Mouse (Mus musculus): ENCODE measurements around the gene Ptdss2. TPM values are rescaled to one million over a fixed set of nuclear protein-coding genes. Genes with fewer than 3 reads are reported as not detected.
A peak's percentile ranks its signal among the peaks of the same experiment; 100 is the strongest.

The Ptdss2 gene
- polyA plus RNA-seq, 1 experiment, result 346 TPM

DNA sequence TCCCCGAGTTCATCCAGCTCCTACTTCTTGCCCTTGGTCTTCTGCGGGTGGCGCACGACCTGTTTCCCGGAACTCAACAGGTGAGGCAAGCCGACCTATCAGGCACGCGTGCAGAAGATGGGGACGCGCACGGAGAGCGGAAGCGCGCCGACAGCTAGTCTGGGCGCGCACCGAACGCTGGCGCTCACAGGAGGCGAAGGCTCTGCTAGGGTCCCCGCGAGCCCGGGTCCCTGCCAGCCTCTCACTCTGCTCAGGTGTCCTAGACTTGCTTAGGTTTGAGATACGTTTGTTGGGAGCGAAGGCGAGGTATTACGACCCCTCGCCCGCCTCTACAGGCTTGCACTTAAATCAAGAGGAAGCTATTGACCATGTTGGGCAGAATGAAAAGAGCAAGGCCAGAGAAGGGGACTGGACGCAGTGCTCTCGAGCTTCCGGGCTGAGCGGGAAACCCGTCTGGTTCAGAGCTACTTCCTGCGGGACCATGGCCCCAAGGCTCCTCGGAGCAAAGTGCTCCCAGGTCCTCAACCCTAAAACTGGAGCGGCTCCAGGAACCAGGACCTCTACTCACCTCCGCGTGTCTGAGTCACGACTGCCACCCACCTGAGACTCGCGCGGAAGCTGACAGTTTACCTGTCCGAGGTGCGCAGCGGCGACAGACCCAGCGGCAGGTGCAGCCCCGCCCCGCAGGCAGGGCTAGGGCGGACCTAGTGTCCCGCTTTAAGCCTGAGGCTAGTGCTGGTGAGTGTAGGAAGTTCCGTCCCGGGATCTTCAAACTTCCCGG, 22.1 kb upstream of the Ptdss2 start, which contains the start of gene Sigirr:
TSS of gene Sigirr (minus strand) at position 662 of the 781 bp plus-strand sequence.
- Histone ChIP-seq H3K36me3 (ENCODE audit: control insufficient read depth, insufficient read depth, low read length) (no peaks in the 10 kb centered on the region), H3K4me1 (ENCODE audit: control insufficient read depth, insufficient read depth, low read length) (peaks cover 9% of the 10 kb centered on the region), H3K27ac (ENCODE audit: control insufficient read depth, insufficient read depth, low read depth, low read length) (no peak within 1 kb of the TSS), H3K27me3 (ENCODE audit: control insufficient read depth, insufficient read depth, low read length) (no peaks in the 10 kb centered on the region), H3K4me3 (ENCODE audit: control insufficient read depth, low read depth, low read length) (peak within 1 kb of the TSS; percentile 69)
- TF ChIP-seq POLR2A (IDR thresholded peaks at IDR 0.05; ENCODE audit: control insufficient read depth, low read depth, low read length) (peak; percentile 28), CTCF (IDR thresholded peaks at IDR 0.05; ENCODE audit: control insufficient read depth, insufficient read depth, insufficient replicate concordance, low read depth, low read length) (no peak)

DNA sequence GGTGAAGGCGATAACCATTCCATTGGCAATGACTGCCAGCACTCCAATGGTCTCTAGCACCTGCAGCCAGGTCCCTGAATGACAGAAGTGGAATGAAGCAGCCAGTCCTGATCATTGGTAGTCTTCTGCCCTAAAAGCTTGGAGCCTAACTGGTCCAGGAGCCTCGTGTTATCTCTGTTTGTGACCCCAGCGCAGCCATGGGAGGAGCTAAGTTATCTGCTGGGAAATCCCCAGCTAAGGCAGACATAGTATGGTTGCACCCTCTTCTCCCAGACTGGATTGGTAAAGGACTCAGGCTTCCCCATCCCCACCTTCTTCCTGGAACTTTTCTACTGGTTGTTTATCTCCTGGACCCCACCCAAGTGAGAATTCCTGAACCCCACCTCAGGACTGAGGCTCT, 19.0 kb upstream of the Ptdss2 start:
- TF ChIP-seq POLR2A (IDR thresholded peaks at IDR 0.05; ENCODE audit: control insufficient read depth, low read depth, low read length) (no peak), CTCF (IDR thresholded peaks at IDR 0.05; ENCODE audit: control insufficient read depth, insufficient read depth, insufficient replicate concordance, low read depth, low read length) (no peak)
- no peak overlapping the region for H3K4me3 ChIP-seq (ENCODE audit: control insufficient read depth, low read depth, low read length)
- H3K27ac ChIP-seq (ENCODE audit: control insufficient read depth, insufficient read depth, low read depth, low read length), result no peak overlapping the region
- no peaks in the 10 kb centered on the region for H3K36me3 ChIP-seq (ENCODE audit: control insufficient read depth, insufficient read depth, low read length)
- H3K4me1 ChIP-seq (ENCODE audit: control insufficient read depth, insufficient read depth, low read length), result peaks cover 9% of the 10 kb centered on the region
- no peaks in the 10 kb centered on the region for H3K27me3 ChIP-seq (ENCODE audit: control insufficient read depth, insufficient read depth, low read length)

DNA sequence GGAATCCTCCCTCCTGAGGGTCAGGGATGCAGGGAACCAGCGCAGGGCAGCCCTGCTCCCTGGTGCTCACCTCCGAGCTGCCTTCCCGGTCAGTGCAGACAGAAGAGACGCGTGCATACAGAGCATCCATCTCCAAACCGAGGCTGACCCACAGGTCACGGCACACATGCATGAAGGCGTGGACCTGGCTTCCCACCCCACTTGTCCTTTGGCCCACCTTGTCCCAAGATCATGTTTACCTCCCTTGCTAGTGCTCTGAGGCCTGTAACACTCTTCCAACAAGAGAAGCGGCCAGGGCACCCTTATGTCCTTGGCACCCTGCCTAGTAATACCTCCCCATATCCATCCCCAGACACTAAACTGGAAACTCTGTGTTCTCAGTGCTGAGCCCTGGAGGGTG, 6.3 kb upstream of the Ptdss2 start:
- Histone ChIP-seq H3K4me3 (ENCODE audit: control insufficient read depth, low read depth, low read length) (no peak overlapping the region), H3K27me3 (ENCODE audit: control insufficient read depth, insufficient read depth, low read length) (no peaks in the 10 kb centered on the region), H3K36me3 (ENCODE audit: control insufficient read depth, insufficient read depth, low read length) (no peaks in the 10 kb centered on the region), H3K27ac (ENCODE audit: control insufficient read depth, insufficient read depth, low read depth, low read length) (no peak overlapping the region), H3K4me1 (ENCODE audit: control insufficient read depth, insufficient read depth, low read length) (no peaks in the 10 kb centered on the region)
- TF ChIP-seq POLR2A (IDR thresholded peaks at IDR 0.05; ENCODE audit: control insufficient read depth, low read depth, low read length) (no peak), CTCF (IDR thresholded peaks at IDR 0.05; ENCODE audit: control insufficient read depth, insufficient read depth, insufficient replicate concordance, low read depth, low read length) (no peak)

DNA sequence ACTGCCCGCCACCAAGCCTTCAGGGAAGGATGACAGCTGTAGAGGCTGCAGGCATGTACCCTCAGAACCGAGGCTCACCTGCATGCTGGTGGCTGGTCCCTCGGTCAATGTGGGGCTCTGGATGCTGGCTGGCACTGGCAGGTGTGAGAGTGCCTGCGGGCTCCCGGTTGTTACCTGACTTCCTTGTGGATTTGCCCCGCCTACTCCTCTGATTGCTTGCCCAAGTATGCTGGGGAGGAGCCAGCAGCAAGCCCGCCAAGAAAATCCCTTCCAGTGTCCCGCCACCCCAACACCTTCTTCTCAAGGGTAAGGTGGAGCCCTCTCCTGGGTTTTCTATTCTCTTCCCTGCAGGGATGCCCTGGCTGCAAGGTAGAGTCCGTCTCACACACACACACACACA, 4.5 kb upstream of the Ptdss2 start, which contains the start of gene Ano9:
TSS of gene Ano9 (minus strand) at position 171 of the 400 bp plus-strand sequence.
- TF ChIP-seq CTCF (IDR thresholded peaks at IDR 0.05; ENCODE audit: control insufficient read depth, insufficient read depth, insufficient replicate concordance, low read depth, low read length), result no peak
- no peak for TF ChIP-seq POLR2A (IDR thresholded peaks at IDR 0.05; ENCODE audit: control insufficient read depth, low read depth, low read length)

DNA sequence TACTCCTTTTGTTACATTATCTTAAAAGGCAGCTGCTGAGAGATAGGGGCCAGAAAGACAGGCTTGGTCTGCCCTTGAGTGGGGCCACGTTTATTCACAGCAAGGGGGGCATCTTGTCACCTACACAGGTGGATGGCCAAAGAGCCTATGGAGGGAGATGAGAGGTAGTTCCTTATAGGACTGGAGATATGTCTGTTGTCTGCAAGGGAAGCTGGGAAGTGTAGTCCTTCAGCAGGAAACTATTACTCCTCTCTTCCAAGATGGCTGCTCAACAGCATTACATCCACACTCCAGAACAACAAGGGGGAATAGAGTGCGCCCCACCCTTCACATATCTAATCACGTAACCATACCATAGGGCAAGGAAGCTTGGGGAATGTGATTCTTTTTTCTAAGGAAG, 2.7 kb upstream of the Ptdss2 start:
- Histone ChIP-seq H3K4me1 (ENCODE audit: control insufficient read depth, insufficient read depth, low read length) (peaks cover 11% of the 10 kb centered on the region), H3K27ac (ENCODE audit: control insufficient read depth, insufficient read depth, low read depth, low read length) (no peak overlapping the region), H3K27me3 (ENCODE audit: control insufficient read depth, insufficient read depth, low read length) (no peaks in the 10 kb centered on the region), H3K4me3 (ENCODE audit: control insufficient read depth, low read depth, low read length) (no peak overlapping the region), H3K36me3 (ENCODE audit: control insufficient read depth, insufficient read depth, low read length) (no peaks in the 10 kb centered on the region)
- TF ChIP-seq CTCF (IDR thresholded peaks at IDR 0.05; ENCODE audit: control insufficient read depth, insufficient read depth, insufficient replicate concordance, low read depth, low read length) (no peak), POLR2A (IDR thresholded peaks at IDR 0.05; ENCODE audit: control insufficient read depth, low read depth, low read length) (no peak)

More for the DNA sequence above, 4.5 kb upstream of the Ptdss2 start, which contains the start of gene Ano9:
- Histone ChIP-seq H3K27ac (ENCODE audit: control insufficient read depth, insufficient read depth, low read depth, low read length) (no peak within 1 kb of the TSS), H3K4me1 (ENCODE audit: control insufficient read depth, insufficient read depth, low read length) (peaks cover 3% of the 10 kb centered on the region), H3K27me3 (ENCODE audit: control insufficient read depth, insufficient read depth, low read length) (no peaks in the 10 kb centered on the region), H3K4me3 (ENCODE audit: control insufficient read depth, low read depth, low read length) (no peak within 1 kb of the TSS), H3K36me3 (ENCODE audit: control insufficient read depth, insufficient read depth, low read length) (no peaks in the 10 kb centered on the region)

DNA sequence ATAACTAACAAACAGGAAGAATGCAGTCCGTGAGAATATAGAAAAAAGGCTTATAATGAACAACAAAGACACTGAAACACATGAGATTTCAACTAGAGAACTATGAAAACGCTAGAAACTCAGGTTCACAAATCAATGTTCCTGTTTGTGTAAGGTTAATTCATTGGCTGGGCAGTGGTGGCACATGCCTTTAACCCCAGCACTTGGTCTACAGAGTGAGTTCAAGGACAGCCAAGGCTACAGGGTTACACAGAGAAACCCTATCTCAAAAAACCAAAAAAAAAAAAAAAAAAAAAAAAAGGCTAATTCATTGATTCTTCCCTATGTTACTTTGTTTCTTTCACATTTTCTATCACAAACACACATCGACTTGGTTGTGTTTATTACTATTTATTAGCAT, 1.6 kb upstream of the Ptdss2 start:
- Histone ChIP-seq H3K36me3 (ENCODE audit: control insufficient read depth, insufficient read depth, low read length) (no peaks in the 10 kb centered on the region), H3K4me1 (ENCODE audit: control insufficient read depth, insufficient read depth, low read length) (peaks cover 11% of the 10 kb centered on the region), H3K4me3 (ENCODE audit: control insufficient read depth, low read depth, low read length) (no peak overlapping the region), H3K27ac (ENCODE audit: control insufficient read depth, insufficient read depth, low read depth, low read length) (no peak overlapping the region), H3K27me3 (ENCODE audit: control insufficient read depth, insufficient read depth, low read length) (no peaks in the 10 kb centered on the region)
- TF ChIP-seq POLR2A (IDR thresholded peaks at IDR 0.05; ENCODE audit: control insufficient read depth, low read depth, low read length), result no peak
- no peak for TF ChIP-seq CTCF (IDR thresholded peaks at IDR 0.05; ENCODE audit: control insufficient read depth, insufficient read depth, insufficient replicate concordance, low read depth, low read length)

DNA sequence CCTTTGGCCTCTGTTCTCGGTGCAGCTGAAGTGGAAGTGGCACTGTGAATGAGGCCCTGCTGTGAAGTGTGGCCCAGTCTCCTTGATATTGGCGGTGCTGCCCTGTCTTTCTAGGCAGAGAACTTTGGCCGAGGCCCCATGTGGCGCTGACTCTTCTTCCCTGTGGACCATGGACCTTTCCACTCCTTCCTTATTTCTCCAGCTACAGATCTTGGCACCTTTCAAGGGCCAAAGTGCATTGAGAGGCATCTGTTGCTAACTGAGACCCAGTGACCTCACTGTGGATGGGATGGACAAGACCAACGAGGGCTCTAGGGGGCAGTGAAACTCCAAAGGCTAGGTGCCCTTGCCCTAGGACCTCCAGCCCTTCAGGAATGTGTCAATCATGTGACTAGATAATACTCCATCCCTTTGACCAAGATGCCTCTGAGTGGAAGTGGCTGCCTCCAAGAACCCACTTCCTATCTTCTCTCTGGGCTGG, 1.1 kb upstream of the Ptdss2 start:
- TF ChIP-seq POLR2A (IDR thresholded peaks at IDR 0.05; ENCODE audit: control insufficient read depth, low read depth, low read length) (no peak), CTCF (IDR thresholded peaks at IDR 0.05; ENCODE audit: control insufficient read depth, insufficient read depth, insufficient replicate concordance, low read depth, low read length) (no peak)
- H3K27ac ChIP-seq (ENCODE audit: control insufficient read depth, insufficient read depth, low read depth, low read length), result no peak overlapping the region
- no peaks in the 10 kb centered on the region for H3K27me3 ChIP-seq (ENCODE audit: control insufficient read depth, insufficient read depth, low read length)
- peaks cover 11% of the 10 kb centered on the region for H3K4me1 ChIP-seq (ENCODE audit: control insufficient read depth, insufficient read depth, low read length)
- H3K4me3 ChIP-seq (ENCODE audit: control insufficient read depth, low read depth, low read length), result no peak overlapping the region
- no peaks in the 10 kb centered on the region for H3K36me3 ChIP-seq (ENCODE audit: control insufficient read depth, insufficient read depth, low read length)
